Mouse (Mus musculus): ENCODE measurements at regions not wholly inside any gene's neighbourhood (a gene's known extent, or its start where the extent isn't known, plus 50 kb on each side); places are given as distances from the start of the nearest gene placed in this dataset.

DNA sequence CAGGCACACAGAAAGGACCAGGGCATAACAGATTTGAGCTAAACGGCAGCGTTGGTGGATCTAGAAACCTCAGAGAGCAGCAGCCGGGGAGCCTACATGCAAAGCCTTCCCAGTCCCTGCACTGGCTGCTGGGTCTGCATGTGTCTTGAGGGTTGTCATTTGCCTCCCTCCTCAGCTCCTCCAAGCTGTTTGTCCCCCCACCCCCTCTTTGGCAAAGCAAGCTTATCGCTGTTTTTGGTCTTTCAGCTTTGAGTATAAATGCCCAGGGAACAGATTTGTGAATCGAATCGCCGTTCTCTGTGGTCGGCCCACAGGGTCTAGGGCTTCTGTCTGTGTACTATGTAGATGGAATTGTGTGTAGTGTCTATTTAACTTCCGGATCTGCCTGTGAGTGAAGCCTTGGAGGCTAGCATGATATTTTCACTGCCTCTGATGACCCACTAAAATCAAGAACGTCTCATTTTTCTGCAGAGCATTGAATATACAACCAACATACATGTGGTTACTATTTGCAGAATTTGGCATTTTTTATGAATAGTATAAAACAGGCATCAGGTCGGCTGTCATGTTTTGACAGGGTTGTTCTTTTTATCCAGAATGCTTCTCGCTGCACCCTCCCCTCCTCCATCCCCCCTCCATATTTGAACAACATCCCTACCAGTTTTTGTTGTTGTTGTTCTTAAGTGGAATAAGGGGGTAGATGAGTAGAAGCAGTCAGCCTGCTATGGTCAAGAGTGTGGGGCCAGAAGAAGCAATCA lies 121.3 kb upstream of the Gm10295 start:
- no peak for TF ChIP-seq CTCF (IDR thresholded peaks at IDR 0.05; ENCODE audit: low read depth, low read length)
- no peak for TF ChIP-seq EP300 (IDR thresholded peaks at IDR 0.05; ENCODE audit: insufficient read depth, low read depth, low read length)
- no peak for TF ChIP-seq POLR2A (IDR thresholded peaks at IDR 0.05; ENCODE audit: insufficient read depth, low read length)
